Mouse (Mus musculus) cerebellum, adult (tissue): ENCODE measurements around the gene Zkscan14.
"Not testable (repeated sequence)": the region's sequence is repeated elsewhere in the genome, so short reads cannot be mapped to it uniquely, and the experiment has no call there.

Experiments used
- ATAC-seq: cut with Nextera tagmentation; 2 replicates; pipeline ENCODE4 v1.9.2; 2017; ENCODE audit warnings: mild to moderate bottlenecking, moderate library complexity, mixed read lengths; ENCODE audit not compliant: insufficient number of reproducible peaks, low FRiP score, low TSS enrichment

Gene Zkscan14

DNA sequence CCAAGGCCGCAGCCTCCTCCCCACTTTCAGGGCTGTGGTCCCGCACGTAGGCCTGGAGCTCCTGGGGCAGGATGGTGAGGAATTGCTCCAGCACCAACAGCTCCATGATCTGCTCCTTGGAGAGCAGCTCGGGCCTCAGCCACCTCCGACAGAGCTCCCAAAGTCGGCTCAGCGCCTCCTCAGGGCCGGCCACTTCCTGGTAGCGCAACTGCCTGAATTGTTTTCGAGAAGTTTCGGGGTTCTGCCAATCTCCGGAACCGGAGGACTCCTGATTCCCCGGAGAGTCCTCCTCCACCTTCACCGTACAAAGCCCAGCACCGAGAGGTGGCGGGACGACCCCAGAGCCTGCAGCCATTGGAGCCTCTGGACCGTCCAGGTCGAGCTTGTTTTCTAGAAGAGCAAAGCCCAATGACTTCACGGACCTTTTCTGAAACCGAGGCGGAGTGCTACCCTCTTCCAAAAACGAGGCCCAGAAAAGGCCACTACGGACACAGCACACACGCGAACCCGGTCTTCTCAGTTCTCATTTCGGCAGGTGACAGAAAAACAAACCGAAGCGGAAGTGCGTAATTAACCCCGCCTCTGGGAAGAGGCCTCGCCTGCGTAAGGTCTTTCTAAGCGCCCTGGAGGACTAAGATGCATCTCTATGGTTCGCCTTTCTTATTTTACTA is at the start of gene Zkscan14:
Gene Zkscan14, minus strand, starts transcription at position 548 of the 671 bp plus-strand sequence.
- peak; percentile 34; the same call in 1 of the 2 replicates for ATAC-seq

DNA sequence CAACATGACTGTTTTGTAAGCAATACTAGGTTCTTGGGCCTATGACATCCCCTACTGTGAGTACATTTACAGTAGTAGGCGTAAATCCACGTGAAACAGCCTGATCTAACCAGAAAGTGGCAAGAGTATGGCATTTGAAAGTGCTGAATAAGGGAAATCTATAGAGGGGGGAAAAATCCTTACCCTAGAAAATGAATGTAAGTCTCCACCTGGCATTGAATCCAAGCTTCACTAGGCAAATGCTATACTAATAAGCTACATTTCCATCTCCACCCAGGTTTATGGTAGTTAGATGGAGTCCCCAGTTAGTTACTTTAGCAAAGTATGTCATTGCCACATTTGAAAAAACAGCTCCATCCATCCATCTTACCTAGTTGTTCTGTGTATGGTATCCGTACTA is 47.9 kb upstream of the Zkscan14 start:
- no peak for ATAC-seq

DNA sequence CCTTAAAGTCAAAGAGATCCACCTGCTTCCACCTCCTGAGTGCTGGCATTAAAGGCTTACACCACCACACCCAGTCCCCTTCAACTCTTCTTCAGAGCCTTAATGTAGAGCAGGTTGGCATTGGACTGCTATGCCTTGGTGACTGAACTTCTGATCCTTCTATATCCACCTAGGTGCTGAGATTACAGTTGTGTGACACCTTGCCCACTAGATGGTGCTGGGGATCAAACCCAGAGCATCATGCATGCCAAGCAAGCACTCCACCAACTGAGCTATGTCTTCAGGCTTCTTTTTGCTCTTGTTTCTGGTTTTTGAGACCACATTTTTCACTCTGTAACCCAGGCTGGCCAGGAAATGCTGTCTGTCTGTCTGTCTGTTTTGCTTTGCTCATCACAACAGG is 33.0 kb upstream of the Zkscan14 start:
- ATAC-seq: no peak

DNA sequence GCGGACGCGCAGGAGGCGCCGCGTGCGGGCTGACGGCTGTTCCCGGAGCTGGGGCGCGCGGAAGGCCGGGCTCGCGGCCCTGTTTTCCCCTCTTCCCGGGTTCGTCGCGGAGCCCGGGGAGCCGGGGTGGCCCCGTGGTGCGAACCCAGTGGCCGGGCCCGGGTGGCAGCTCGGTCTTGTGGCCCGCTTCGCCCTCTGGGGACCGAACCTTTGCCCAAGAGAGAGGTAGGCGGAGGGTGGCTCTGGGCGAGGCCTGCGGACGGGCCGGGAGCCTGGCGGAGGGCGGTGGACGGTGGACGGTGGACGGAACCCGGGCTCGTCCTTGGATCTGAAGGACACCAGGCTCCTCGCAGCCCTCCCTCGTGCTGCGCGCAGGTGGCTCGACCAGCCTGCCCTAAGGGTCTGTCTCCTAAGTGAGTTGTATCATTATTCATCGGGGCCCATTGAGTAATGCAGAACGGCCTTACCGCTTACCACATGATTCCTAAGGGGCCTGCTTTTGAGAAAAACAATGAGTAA is 30.3 kb upstream of the Zkscan14 start:
- ATAC-seq: peak; percentile 36

GRCm38 (mm10) chr5:145231367-145231871 is 29.8 kb upstream of the Zkscan14 start, which contains the start of gene Zfp655:
Gene Zfp655 (plus strand): TSS chr5:145231715.
- peak; percentile 96 for ATAC-seq

- ATAC-seq: no peak
These were observed 29.0 kb upstream of the Zkscan14 start for GRCm38 (mm10) chr5:145230641-145231040.

- not testable (repeated sequence) for ATAC-seq
These were observed 27.6 kb upstream of the Zkscan14 start for GRCm38 (mm10) chr5:145229283-145229682.

DNA sequence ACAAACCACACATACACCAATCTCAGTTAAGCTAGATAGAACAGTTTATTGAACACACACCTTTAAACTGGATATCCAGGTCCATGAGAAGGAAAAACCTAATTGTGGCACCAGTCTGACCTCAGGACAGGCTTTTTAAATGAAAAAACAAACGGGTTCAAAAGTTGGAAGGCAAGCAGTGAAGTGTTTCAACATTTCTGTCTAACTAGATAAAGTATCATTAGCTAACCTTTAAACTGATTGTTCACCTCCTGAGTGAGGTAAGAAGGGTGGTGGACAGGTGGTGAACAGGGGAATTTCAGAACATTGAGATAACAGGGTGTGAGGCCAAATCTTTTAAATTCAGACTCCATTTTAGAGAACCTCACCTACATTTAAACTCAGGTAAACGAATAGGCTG is 24.8 kb upstream of the Zkscan14 start:
- no peak for ATAC-seq

- ATAC-seq: no peak
These were observed 21.7 kb upstream of the Zkscan14 start for GRCm38 (mm10) chr5:145223395-145223794.

DNA sequence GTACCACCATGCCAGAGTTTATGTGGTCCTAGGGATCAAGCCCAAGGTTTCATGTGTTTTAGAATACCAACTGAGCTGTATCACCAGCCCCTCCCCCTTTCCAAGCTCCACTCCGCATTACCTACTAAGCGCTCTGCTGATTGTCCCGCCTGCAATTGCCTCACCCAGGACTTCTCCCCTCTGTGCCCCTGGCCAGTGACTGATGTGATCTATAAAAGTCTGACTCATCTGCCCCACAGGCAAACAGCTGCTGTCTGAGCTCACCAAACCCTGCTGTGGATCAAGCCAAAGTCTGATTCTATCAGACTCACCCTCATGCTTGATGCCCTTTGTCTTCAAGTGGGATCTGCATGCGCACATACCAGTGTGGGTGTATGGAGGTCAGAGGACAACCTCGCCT is 21.2 kb upstream of the Zkscan14 start:
- ATAC-seq: no peak

- no peak for ATAC-seq
These were observed 18.3 kb upstream of the Zkscan14 start for GRCm38 (mm10) chr5:145219981-145220380.

DNA sequence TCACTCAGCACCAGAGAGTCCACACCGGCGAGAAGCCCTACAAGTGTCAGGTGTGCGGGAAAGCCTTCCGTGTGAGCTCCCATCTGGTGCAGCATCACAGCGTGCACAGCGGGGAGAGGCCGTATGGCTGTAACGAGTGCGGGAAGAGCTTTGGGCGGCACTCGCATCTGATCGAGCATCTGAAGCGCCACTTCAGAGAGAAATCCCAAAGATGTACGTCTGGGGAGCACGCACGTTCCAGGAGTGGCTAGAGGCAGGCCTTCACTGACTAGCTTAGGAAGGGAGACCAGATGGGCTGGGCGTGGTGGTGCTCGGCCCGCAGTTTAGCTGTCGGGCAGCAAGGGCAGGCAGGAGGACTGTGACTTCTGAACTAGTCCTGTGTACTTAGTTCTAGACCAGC is 17.0 kb upstream of the Zkscan14 start:
- no peak for ATAC-seq

DNA sequence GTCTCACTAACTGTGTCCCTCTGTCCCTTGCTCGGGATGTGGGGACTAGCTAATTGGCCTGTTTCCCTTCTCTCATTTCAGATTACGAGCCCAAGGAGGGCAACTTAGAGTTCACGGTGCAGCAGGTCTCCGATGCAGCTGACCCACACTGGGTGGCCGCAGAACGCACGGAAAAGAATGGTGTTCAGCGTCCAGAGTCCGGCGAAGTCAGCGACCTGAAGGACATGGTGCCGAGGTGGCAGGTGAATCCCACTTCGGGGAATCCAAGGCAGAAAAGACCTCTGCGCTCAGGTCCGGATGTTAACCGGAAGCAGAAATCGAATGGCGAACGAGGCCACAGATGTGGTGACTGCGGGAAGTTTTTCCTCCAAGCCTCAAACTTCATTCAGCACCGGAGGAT is 16.5 kb upstream of the Zkscan14 start:
- no peak for ATAC-seq

GRCm38 (mm10) chr5:145217746-145218145 is 16.1 kb upstream of the Zkscan14 start:
- no peak for ATAC-seq

DNA sequence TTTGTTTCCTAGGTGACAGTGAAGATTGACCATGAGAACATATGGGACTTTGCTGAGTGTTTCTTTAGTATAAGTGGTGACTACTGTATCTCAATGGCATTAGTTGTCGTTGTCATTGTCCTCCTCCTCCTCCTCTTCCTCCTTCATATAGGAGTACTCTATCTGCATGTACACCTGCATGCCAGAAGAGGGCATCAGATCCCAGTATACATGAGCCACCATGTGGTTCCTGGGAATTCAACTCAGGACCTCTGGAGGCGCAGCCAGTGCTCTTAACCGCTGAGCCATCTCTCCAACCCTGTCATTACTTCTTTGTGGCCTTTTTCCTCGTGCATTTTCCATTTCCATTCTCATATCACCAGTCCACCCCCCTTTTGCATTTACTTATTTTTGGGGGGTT is 13.0 kb upstream of the Zkscan14 start:
- ATAC-seq: no peak

DNA sequence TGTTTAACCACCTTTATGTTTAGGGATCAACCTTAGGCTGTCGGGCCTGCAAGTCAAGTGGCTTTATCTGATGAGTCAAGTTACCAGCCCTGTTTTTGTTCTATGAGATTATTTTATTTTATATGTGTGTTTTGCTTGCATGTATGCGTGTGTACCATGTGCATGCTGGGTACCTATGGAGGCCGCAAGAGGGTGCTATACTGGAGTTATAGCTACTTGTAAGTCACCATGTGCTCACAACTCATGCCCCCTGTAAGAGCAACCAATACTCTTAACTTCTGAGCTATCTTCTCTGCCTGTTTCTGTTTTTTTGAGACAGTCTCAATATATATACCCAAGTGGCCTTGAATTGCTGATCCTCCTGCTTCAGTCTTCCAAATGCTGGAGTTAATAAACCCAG is 11.8 kb upstream of the Zkscan14 start:
- ATAC-seq: no peak

GRCm38 (mm10) chr5:145212216-145212615 is 10.5 kb upstream of the Zkscan14 start:
- no peak for ATAC-seq

DNA sequence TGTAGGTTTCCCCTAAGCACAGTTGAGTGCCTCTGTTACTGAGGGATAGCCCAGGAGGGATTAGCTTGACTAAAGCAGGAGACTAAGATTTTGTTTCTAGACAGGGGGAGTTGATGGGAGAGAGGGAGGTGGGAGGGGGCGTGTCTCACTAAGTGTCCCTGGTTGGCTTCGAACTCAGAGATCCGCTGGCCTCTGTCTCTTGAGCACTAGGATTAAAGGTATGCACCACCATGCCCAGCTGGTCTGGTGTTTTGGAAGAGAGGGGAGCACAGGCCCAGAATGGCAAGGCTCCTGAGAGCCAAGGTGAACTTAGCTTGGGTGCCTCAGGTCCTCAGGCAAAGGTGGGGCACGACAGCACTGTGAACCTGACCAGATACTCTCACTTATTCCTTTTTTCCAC is 9.7 kb upstream of the Zkscan14 start:
- ATAC-seq: no peak

- ATAC-seq: not testable (repeated sequence)
These were observed 6.7 kb upstream of the Zkscan14 start for GRCm38 (mm10) chr5:145208391-145208790.

- ATAC-seq: no peak
These were observed 6.3 kb upstream of the Zkscan14 start for GRCm38 (mm10) chr5:145207954-145208353.

- ATAC-seq: no peak
These were observed 5.7 kb upstream of the Zkscan14 start for GRCm38 (mm10) chr5:145207385-145207784.

- ATAC-seq: no peak
These were observed 3.4 kb upstream of the Zkscan14 start for GRCm38 (mm10) chr5:145205041-145205440.
